Mouse (Mus musculus) kidney, embryonic 14.5 days (tissue): ENCODE measurements around the gene Heg1. TPM values are rescaled to one million over a fixed set of nuclear protein-coding genes. Genes with fewer than 3 reads are reported as not detected.

Source experiments
- ATAC-seq: fragments of 200-750 bp; cut with Nextera tagmentation; 2 replicates; pipeline ENCODE4 v1.8.0; 2017; ENCODE audit warnings: moderate number of reproducible peaks, mild to moderate bottlenecking, moderate TSS enrichment, moderate library complexity; ENCODE audit not compliant: low FRiP score, low TSS enrichment
- H3K27ac ChIP-seq: fragments of 300-500 bp; sonication (generic); 2 replicates; pipeline ENCODE4 v1.5.1; 2014; ENCODE audit warnings: low read depth, mild to moderate bottlenecking, low read length, moderate library complexity, mixed read lengths
- H3K27me3 ChIP-seq: fragments of 300-500 bp; sonication (generic); 2 replicates; pipeline ENCODE4 v1.6.1; 2014; ENCODE audit warnings: mild to moderate bottlenecking, low read length; ENCODE audit not compliant: control insufficient read depth, insufficient read depth
- H3K36me3 ChIP-seq: fragments of 300-500 bp; sonication (generic); 2 replicates; pipeline ENCODE4 v1.6.1; 2014; ENCODE audit warnings: low read length, mixed read lengths; ENCODE audit not compliant: control insufficient read depth, insufficient read depth
- H3K4me1 ChIP-seq: fragments of 300-500 bp; sonication (generic); 2 replicates; pipeline ENCODE4 v1.6.1; 2014; ENCODE audit warnings: low read length, mixed read lengths; ENCODE audit not compliant: control insufficient read depth, insufficient read depth
- H3K4me2 ChIP-seq: fragments of 300-500 bp; sonication (generic); replicated peaks from 2 replicates; pipeline ENCODE4 v1.6.1; 2014; ENCODE audit warnings: low read depth, mild to moderate bottlenecking, low read length
- H3K4me3 ChIP-seq: fragments of 300-500 bp; sonication (generic); 2 replicates; pipeline ENCODE4 v1.5.1; 2014; ENCODE audit warnings: mild to moderate bottlenecking, low read length
- H3K9ac ChIP-seq: fragments of 300-500 bp; sonication (generic); 2 replicates; pipeline ENCODE4 v1.6.1; 2014; ENCODE audit warnings: low read depth, mild to moderate bottlenecking, low read length, moderate library complexity
- H3K9me3 ChIP-seq: fragments of 300-500 bp; sonication (generic); 2 replicates; pipeline ENCODE4 v1.6.1; 2016; ENCODE audit warnings: low read length; ENCODE audit not compliant: control insufficient read depth
- WGBS: fragments of 180-500 bp; shearing (Covaris S2); extraction: QIAGEN DNeasy Blood & Tissue Kit; methylation state at CpG from one replicate; pipeline ENCODE4 v1.1.7; 2014; 5-methylcytosine and 5-hydroxymethylcytosine counted together
- polyA plus RNA-seq: library from polyadenylated mRNA; unstranded; fragments of >200 nt; fragmentation: Nextera tagmentation; extraction: Ambion mirVana; gene quantifications from 2 replicates; pipeline ENCODE4 v1.2.1, GENCODE M21; 2014

Heg1 gene
- polyA plus RNA-seq, 1 experiment from 2014 or later: 21.5 TPM

- Histone ChIP-seq H3K27me3 (no peaks in the 10 kb centered on the region), H3K4me2 (no peak overlapping the region), H3K9me3 (no peaks in the 10 kb centered on the region), H3K27ac (peak overlapping the region; percentile 17; the same call in 1 of the 2 replicates), H3K36me3 (no peaks in the 10 kb centered on the region), H3K4me1 (peaks cover 17% of the 10 kb centered on the region; the same call in 1 of the 2 replicates), H3K4me3 (no peak overlapping the region), H3K9ac (no peak overlapping the region)
- WGBS: 67% methylated on average over 13 of the region's 13 CpGs
- ATAC-seq: no peak
Measured at GRCm38 (mm10) chr16:33696811-33697575, 12.8 kb downstream of the Heg1 start.

- H3K9ac ChIP-seq: 0 out of 2 replicates have a peak overlapping the region, but pooled peaks have one; percentile 13
- ATAC-seq: no peak
- H3K4me3 ChIP-seq: no peak overlapping the region
- 35% methylated on average over 9 of the region's 9 CpGs for WGBS
- no peaks in the 10 kb centered on the region for H3K36me3 ChIP-seq
- H3K4me1 ChIP-seq: peaks cover 17% of the 10 kb centered on the region; the same call in 1 of the 2 replicates
- no peaks in the 10 kb centered on the region for H3K27me3 ChIP-seq
- H3K4me2 ChIP-seq: no peak overlapping the region
- H3K27ac ChIP-seq: peak overlapping the region; percentile 55; the same call in 1 of the 2 replicates
- no peaks in the 10 kb centered on the region for H3K9me3 ChIP-seq
Measured at GRCm38 (mm10) chr16:33697576-33698276, 13.6 kb downstream of the Heg1 start.

GRCm38 (mm10) chr16:33698277-33698790 lies 14.2 kb downstream of the Heg1 start:
- Histone ChIP-seq H3K9ac (0 out of 2 replicates have a peak overlapping the region, but pooled peaks have one; percentile 13), H3K36me3 (no peaks in the 10 kb centered on the region), H3K4me1 (peaks cover 17% of the 10 kb centered on the region; the same call in 1 of the 2 replicates), H3K4me3 (no peak overlapping the region), H3K9me3 (no peaks in the 10 kb centered on the region), H3K27me3 (no peaks in the 10 kb centered on the region), H3K4me2 (no peak overlapping the region), H3K27ac (peak overlapping the region; percentile 55; the same call in 1 of the 2 replicates)
- 63% methylated on average over 12 of the region's 12 CpGs for WGBS
- no peak for ATAC-seq

- H3K9me3 ChIP-seq: no peaks in the 10 kb centered on the region
- H3K27me3 ChIP-seq: no peaks in the 10 kb centered on the region
- H3K4me1 ChIP-seq: peaks cover 26% of the 10 kb centered on the region
- no peaks in the 10 kb centered on the region for H3K36me3 ChIP-seq
- no peak for ATAC-seq
- H3K9ac ChIP-seq: no peak overlapping the region
- no peak overlapping the region for H3K27ac ChIP-seq
- 55% methylated on average over 5 of the region's 5 CpGs for WGBS
- H3K4me3 ChIP-seq: no peak overlapping the region
- H3K4me2 ChIP-seq: no peak overlapping the region
Measured at GRCm38 (mm10) chr16:33700584-33700983, 16.4 kb downstream of the Heg1 start.

GRCm38 (mm10) chr16:33701872-33702271 lies 17.7 kb downstream of the Heg1 start:
- Histone ChIP-seq H3K27me3 (no peaks in the 10 kb centered on the region), H3K4me3 (no peak overlapping the region), H3K4me1 (peaks cover 23% of the 10 kb centered on the region), H3K36me3 (no peaks in the 10 kb centered on the region), H3K9me3 (no peaks in the 10 kb centered on the region), H3K9ac (no peak overlapping the region), H3K4me2 (no peak overlapping the region), H3K27ac (no peak overlapping the region)
- WGBS: 88% methylated on average over 4 of the region's 4 CpGs
- no peak for ATAC-seq

GRCm38 (mm10) chr16:33704289-33704688 lies 20.1 kb downstream of the Heg1 start:
- Histone ChIP-seq H3K4me3 (no peak overlapping the region), H3K9ac (no peak overlapping the region), H3K4me2 (no peak overlapping the region), H3K27me3 (no peaks in the 10 kb centered on the region), H3K4me1 (peaks cover 10% of the 10 kb centered on the region), H3K9me3 (no peaks in the 10 kb centered on the region), H3K27ac (no peak overlapping the region), H3K36me3 (no peaks in the 10 kb centered on the region)
- WGBS: 80% methylated on average over 9 of the region's 9 CpGs
- ATAC-seq: no peak

GRCm38 (mm10) chr16:33705258-33705657 lies 21.1 kb downstream of the Heg1 start:
- Histone ChIP-seq H3K36me3 (no peaks in the 10 kb centered on the region), H3K27me3 (no peaks in the 10 kb centered on the region), H3K27ac (no peak overlapping the region), H3K4me1 (peaks cover 10% of the 10 kb centered on the region), H3K4me3 (no peak overlapping the region), H3K9ac (no peak overlapping the region), H3K4me2 (peak overlapping the region; percentile 10; the same call in 1 of the 2 replicates), H3K9me3 (no peaks in the 10 kb centered on the region)
- no peak for ATAC-seq
- WGBS: 10% methylated on average over 6 of the region's 6 CpGs

- 95% methylated on average over 14 of the region's 14 CpGs for WGBS
Measured at GRCm38 (mm10) chr16:33706111-33706890, 22.1 kb downstream of the Heg1 start.

More at GRCm38 (mm10) chr16:33706111-33706890, 22.1 kb downstream of the Heg1 start:
- Histone ChIP-seq H3K4me1 (peaks cover 10% of the 10 kb centered on the region), H3K36me3 (no peaks in the 10 kb centered on the region; the same call in 1 of the 2 replicates), H3K27ac (no peak overlapping the region), H3K27me3 (no peaks in the 10 kb centered on the region), H3K9ac (no peak overlapping the region), H3K4me3 (no peak overlapping the region), H3K4me2 (no peak overlapping the region), H3K9me3 (no peaks in the 10 kb centered on the region)
- no peak for ATAC-seq
